Mouse (Mus musculus): ENCODE measurements around the gene Wdr90. TPM values are rescaled to one million over a fixed set of nuclear protein-coding genes. Genes with fewer than 3 reads are reported as not detected.
A peak's percentile ranks its signal among the peaks of the same experiment; 100 is the strongest.

Wdr90 gene
- total RNA-seq (2012; rRNA removed) = 24.7 and 50.5 TPM in 2 replicates

DNA sequence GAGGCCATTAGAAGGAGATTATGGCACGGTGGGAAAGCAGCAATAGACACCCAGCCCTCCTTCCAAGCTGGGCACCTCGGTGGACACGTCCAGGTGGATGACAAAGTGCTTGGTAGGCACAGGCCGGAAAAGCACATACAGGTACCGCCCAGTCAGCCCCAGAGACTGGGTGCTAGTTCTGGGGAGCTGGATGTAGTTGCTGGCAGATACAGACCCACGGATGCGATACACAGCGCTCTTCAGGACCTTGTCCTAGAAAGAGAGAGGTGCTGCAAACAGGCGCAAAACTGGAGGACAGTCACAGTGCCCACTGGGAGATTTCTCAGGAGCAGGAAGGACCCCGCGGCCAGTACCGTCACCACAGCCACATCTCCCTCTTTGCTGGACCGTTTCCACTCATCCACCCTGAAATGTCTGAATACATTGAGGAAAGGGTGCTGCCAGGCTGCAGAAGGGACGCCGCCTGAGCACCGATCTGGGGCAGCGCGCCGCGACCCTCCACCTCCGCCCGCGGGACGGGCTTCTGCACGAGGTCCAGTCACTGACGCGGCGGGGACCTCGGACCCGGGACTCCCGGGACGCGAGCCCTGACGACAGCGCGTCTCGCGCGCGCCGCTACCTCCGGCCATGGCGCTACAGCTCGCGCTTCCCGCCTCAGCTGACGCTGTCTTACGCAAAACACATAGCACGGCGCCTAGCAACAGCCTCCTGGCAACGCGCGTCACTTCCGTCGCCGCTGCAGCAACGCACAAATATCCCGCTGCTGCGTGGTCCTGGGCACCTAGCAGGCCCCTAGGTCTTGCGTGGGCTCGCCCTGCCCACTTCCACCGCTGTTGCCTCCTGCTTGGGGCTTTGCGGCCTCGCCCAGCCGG, at the start of gene Wdr90:
TSS of gene Wdr90 (minus strand) at position 670 of the 872 bp plus-strand sequence.
- TF ChIP-seq CHD2 (IDR thresholded peaks at IDR 0.05; ENCODE audit: low read depth, low read length) (no peak), MAFK (IDR thresholded peaks at IDR 0.05; ENCODE audit: insufficient read depth, low read depth, low read length) (no peak), ZNF384 (IDR thresholded peaks at IDR 0.05; ENCODE audit: low read depth, low read length) (no peak), ZC3H11A (IDR thresholded peaks at IDR 0.05; ENCODE audit: borderline replicate concordance, low read depth, low read length) (no peak), HCFC1 (IDR thresholded peaks at IDR 0.05; ENCODE audit: borderline replicate concordance, insufficient read depth, low read length) (no peak; the same call in 1 of the 2 replicates)
- Histone ChIP-seq H3K4me1 (ENCODE audit: control insufficient read depth in 2 of 2, insufficient read depth in 2 of 2, low read length in 2 of 2, poor library complexity in 1 of 2) (peaks cover 0 to 3% of the 10 kb centered on the region in 2 experiments; a peak in 1 of 4 replicates), H3K4me3 (ENCODE audit: insufficient read depth in 1 of 2, low read depth in 1 of 2, low read length in 2 of 2, poor library complexity in 1 of 2, severe bottlenecking in 1 of 2) (peak within 1 kb of the TSS; percentile 69 to 77), H3K27ac (ENCODE audit: insufficient read depth, low read depth, low read length, poor library complexity, severe bottlenecking) (no peak within 1 kb of the TSS), H3K9me3 (ENCODE audit: control insufficient read depth, insufficient read depth, low read depth, low read length) (no peaks in the 10 kb centered on the region), H3K9ac (ENCODE audit: insufficient read depth, low read depth, low read length, poor library complexity, severe bottlenecking) (peak within 1 kb of the TSS; percentile 87), H3K36me3 (ENCODE audit: control insufficient read depth, insufficient read depth, low read length, poor library complexity, severe bottlenecking) (peaks cover 2% of the 10 kb centered on the region; the same call in 1 of the 2 replicates)
- DNase-seq (ENCODE audit: low read depth, low spot score) = no peak
- in situ Hi-C loops (cut with MboI; ENCODE audit: low sequenced_read_pairs in 2 of 2, unreplicated experiment in 2 of 2) = no loop called here

DNA sequence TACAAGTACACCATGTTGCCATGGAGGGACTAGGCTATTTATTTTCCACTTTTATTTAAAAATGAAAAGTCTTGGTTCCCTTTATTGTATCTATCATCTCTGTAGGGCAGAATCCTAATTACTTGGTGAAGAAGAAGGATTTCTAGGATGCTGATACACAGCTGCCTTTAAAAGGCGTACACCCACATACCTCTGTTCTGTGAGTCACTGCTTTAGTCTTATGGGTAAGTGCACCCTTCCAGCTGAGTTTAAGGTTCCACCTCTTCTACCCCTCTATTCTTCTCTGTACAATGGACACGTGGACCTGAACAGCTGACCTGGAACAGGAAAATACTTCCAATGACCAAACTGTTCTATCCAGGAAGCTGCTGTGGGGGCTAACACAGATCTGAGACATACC, 46.3 kb upstream of the Wdr90 start:
- H3K9me3 ChIP-seq (ENCODE audit: control insufficient read depth, insufficient read depth, low read depth, low read length) = no peaks in the 10 kb centered on the region
- peaks cover 0 to 2% of the 10 kb centered on the region in 2 experiments; a peak in 1 of 4 replicates for H3K4me1 ChIP-seq (ENCODE audit: control insufficient read depth in 2 of 2, insufficient read depth in 2 of 2, low read length in 2 of 2, poor library complexity in 1 of 2)
- no peak overlapping the region for H3K27ac ChIP-seq (ENCODE audit: insufficient read depth, low read depth, low read length, poor library complexity, severe bottlenecking)
- H3K36me3 ChIP-seq (ENCODE audit: control insufficient read depth, insufficient read depth, low read length, poor library complexity, severe bottlenecking) = no peaks in the 10 kb centered on the region; the same call in 1 of the 2 replicates
- TF ChIP-seq HCFC1 (IDR thresholded peaks at IDR 0.05; ENCODE audit: borderline replicate concordance, insufficient read depth, low read length) (no peak), ZC3H11A (IDR thresholded peaks at IDR 0.05; ENCODE audit: borderline replicate concordance, low read depth, low read length) (no peak), MAFK (IDR thresholded peaks at IDR 0.05; ENCODE audit: insufficient read depth, low read depth, low read length) (no peak), CHD2 (IDR thresholded peaks at IDR 0.05; ENCODE audit: low read depth, low read length) (no peak), ZNF384 (IDR thresholded peaks at IDR 0.05; ENCODE audit: low read depth, low read length) (no peak)
- DNase-seq (ENCODE audit: low read depth, low spot score) = no peak
- no peak overlapping the region for H3K4me3 ChIP-seq (ENCODE audit: insufficient read depth in 1 of 2, low read depth in 1 of 2, low read length in 2 of 2, poor library complexity in 1 of 2, severe bottlenecking in 1 of 2)
- H3K9ac ChIP-seq (ENCODE audit: insufficient read depth, low read depth, low read length, poor library complexity, severe bottlenecking) = no peak overlapping the region
- in situ Hi-C loops (cut with MboI; ENCODE audit: low sequenced_read_pairs in 2 of 2, unreplicated experiment in 2 of 2) = no loop called here

DNA sequence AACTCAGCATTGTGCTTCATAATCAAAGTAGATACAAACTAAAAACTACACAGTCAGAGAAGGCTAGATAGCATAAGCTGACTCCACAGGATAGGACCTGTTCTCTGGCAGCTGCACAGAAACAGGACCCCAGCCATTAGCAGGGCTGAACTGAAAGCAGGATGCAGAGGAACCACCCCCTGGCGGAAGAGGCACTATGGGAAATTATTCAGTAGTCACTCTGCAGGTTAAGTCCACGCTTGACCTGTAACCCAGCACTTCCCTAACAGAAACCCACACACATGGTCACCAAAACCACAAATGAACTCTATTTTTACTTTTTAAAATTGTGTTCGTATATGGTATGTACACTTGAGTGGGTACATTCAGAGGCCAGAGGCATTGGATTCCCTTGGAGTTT, 41.8 kb upstream of the Wdr90 start:
- Histone ChIP-seq H3K4me1 (ENCODE audit: control insufficient read depth in 2 of 2, insufficient read depth in 2 of 2, low read length in 2 of 2, poor library complexity in 1 of 2) (no peaks in the 10 kb centered on the region; a peak in 1 of 4 replicates), H3K27ac (ENCODE audit: insufficient read depth, low read depth, low read length, poor library complexity, severe bottlenecking) (no peak overlapping the region), H3K9ac (ENCODE audit: insufficient read depth, low read depth, low read length, poor library complexity, severe bottlenecking) (no peak overlapping the region), H3K4me3 (ENCODE audit: insufficient read depth in 1 of 2, low read depth in 1 of 2, low read length in 2 of 2, poor library complexity in 1 of 2, severe bottlenecking in 1 of 2) (no peak overlapping the region), H3K9me3 (ENCODE audit: control insufficient read depth, insufficient read depth, low read depth, low read length) (no peaks in the 10 kb centered on the region), H3K36me3 (ENCODE audit: control insufficient read depth, insufficient read depth, low read length, poor library complexity, severe bottlenecking) (peaks cover 2% of the 10 kb centered on the region; the same call in 1 of the 2 replicates)
- no peak for DNase-seq (ENCODE audit: low read depth, low spot score)
- TF ChIP-seq ZC3H11A (IDR thresholded peaks at IDR 0.05; ENCODE audit: borderline replicate concordance, low read depth, low read length) (no peak), MAFK (IDR thresholded peaks at IDR 0.05; ENCODE audit: insufficient read depth, low read depth, low read length) (0 out of 2 replicates have a peak, but pooled peaks have one; percentile 1)
- in situ Hi-C loops (cut with MboI; ENCODE audit: low sequenced_read_pairs in 2 of 2, unreplicated experiment in 2 of 2) = no loop called here

DNA sequence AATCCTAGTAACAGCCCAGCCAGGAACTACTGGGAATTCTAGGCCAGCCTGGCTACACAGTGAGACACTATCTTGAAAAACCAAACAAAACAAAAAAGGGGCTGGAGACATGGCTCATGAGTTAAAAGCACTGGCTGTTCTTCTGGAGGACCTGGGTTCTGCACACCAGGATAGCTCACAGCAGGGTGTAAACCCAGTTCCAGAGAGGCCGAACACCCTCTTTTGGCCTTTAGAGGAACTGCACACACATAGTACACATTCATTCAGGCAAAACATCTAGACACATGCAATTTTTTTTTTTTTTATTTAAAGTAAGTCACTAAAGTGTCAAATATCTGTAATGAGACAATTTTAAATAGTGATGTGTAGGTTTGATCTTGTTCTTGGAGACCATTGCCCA, 38.9 kb upstream of the Wdr90 start:
- in situ Hi-C loops (cut with MboI; ENCODE audit: low sequenced_read_pairs in 2 of 2, unreplicated experiment in 2 of 2) = no loop called here
- Histone ChIP-seq H3K9me3 (ENCODE audit: control insufficient read depth, insufficient read depth, low read depth, low read length) (no peaks in the 10 kb centered on the region), H3K36me3 (ENCODE audit: control insufficient read depth, insufficient read depth, low read length, poor library complexity, severe bottlenecking) (peaks cover 2% of the 10 kb centered on the region; the same call in 1 of the 2 replicates), H3K4me1 (ENCODE audit: control insufficient read depth in 2 of 2, insufficient read depth in 2 of 2, low read length in 2 of 2, poor library complexity in 1 of 2) (no peaks in the 10 kb centered on the region; a peak in 1 of 4 replicates), H3K27ac (ENCODE audit: insufficient read depth, low read depth, low read length, poor library complexity, severe bottlenecking) (no peak overlapping the region), H3K9ac (ENCODE audit: insufficient read depth, low read depth, low read length, poor library complexity, severe bottlenecking) (no peak overlapping the region), H3K4me3 (ENCODE audit: insufficient read depth in 1 of 2, low read depth in 1 of 2, low read length in 2 of 2, poor library complexity in 1 of 2, severe bottlenecking in 1 of 2) (no peak overlapping the region)
- DNase-seq (ENCODE audit: low read depth, low spot score) = no peak
- TF ChIP-seq ZNF384 (IDR thresholded peaks at IDR 0.05; ENCODE audit: low read depth, low read length) (no peak), ZC3H11A (IDR thresholded peaks at IDR 0.05; ENCODE audit: borderline replicate concordance, low read depth, low read length) (no peak), CHD2 (IDR thresholded peaks at IDR 0.05; ENCODE audit: low read depth, low read length) (no peak), MAFK (IDR thresholded peaks at IDR 0.05; ENCODE audit: insufficient read depth, low read depth, low read length) (no peak), HCFC1 (IDR thresholded peaks at IDR 0.05; ENCODE audit: borderline replicate concordance, insufficient read depth, low read length) (no peak)
